Mouse (Mus musculus) heart, postnatal 0 days (tissue): ENCODE results near the gene 4930447C04Rik.

Experiments used
- CTCF ChIP-seq: IDR thresholded peaks from 2 replicates; pipeline ENCODE4 v1.5.1; 2016; ENCODE audit warnings: antibody characterized with exemption, control low read depth, low read depth
- EP300 ChIP-seq: IDR thresholded peaks from 2 replicates; pipeline ENCODE4 v1.6.1; 2016; ENCODE audit warnings: antibody characterized with exemption, low read depth

DNA sequence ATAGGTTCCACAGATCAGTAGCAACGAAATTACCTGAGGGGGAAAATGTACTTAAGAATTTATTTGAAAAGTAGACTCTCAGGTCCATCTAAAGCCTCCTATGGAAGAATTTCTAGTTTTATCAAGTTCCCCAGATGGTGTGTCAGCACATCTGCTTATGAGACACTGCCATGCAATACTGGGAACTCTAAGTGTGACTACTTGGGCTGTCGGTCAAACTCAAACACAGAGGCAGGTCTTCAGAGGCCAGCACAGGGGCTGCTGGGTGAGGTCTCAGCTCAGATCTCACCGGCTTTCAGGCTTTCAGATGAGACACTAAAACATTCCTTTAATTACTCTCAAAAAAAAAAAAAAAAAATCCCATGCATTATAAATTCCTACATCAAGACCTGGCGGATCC is 97.0 kb downstream of the 4930447C04Rik start:
- TF ChIP-seq EP300 (no peak), CTCF (no peak)
